Mouse (Mus musculus) CH12.LX (cell line): ENCODE results near the gene Cox15.

Experiments used
- CTCF ChIP-seq, 2 experiments: IDR thresholded peaks in 1 of 2; conservative IDR thresholded peaks in 1 of 2; 2 replicates each; pipeline ENCODE4 v1.5.1; 2011 to 2012; ENCODE audit warnings: low read depth in 2 of 2, low read length in 2 of 2, improper control_type of control experiment in 1 of 2, inconsistent platforms in 1 of 2, mild to moderate bottlenecking in 1 of 2, moderate library complexity in 1 of 2
- EP300 ChIP-seq: IDR thresholded peaks from 2 replicates; pipeline ENCODE4 v1.6.1; 2011; ENCODE audit warnings: low read length, improper control_type of control experiment
- POLR2A ChIP-seq: IDR thresholded peaks from 2 replicates; pipeline ENCODE4 v1.6.1; 2011; ENCODE audit warnings: low read depth, mild to moderate bottlenecking, improper control_type of control experiment, low read length
- UBTF ChIP-seq: IDR thresholded peaks from 2 replicates; pipeline ENCODE4 v1.6.1; 2012; ENCODE audit warnings: low read depth, mild to moderate bottlenecking, inconsistent platforms, low read length, improper control_type of control experiment, moderate library complexity
- USF1 ChIP-seq: IDR thresholded peaks from 2 replicates; pipeline ENCODE4 v1.6.1; 2014; ENCODE audit warnings: low read depth, mild to moderate bottlenecking, inconsistent platforms, low read length, improper control_type of control experiment
- ZNF384 ChIP-seq: IDR thresholded peaks from 2 replicates; pipeline ENCODE4 v1.6.1; 2012; ENCODE audit warnings: low read depth, low read length, improper control_type of control experiment, inconsistent platforms

DNA sequence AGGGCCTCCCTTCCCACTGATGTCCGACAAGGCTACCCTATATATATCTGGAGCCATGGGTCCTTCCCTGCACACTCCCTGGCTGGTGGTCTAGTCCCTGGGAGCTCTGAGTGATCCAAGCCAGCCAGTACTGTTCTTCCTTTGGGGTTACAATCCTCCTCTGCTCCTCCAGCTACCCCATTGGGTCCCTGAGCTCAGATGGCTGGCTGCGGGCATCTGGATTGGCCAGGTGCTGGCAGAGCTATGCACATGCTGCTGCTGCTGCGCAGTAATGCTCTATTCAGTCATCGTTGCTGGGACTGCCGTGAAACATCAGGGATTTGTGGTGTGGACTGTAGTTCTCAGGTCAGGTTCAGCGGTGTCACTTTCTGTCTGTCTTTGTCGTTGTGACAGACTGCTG lies 28.0 kb downstream of the Cox15 start:
- TF ChIP-seq POLR2A (no peak), EP300 (no peak), CTCF (conservative IDR thresholded peaks at IDR 0.05 in 1 of 2, IDR thresholded peaks at IDR 0.05 in 1 of 2; ENCODE audit: low read depth in 2 of 2, low read length in 2 of 2) (no peak), ZNF384 (no peak), UBTF (no peak), USF1 (no peak)
